Mouse (Mus musculus): ENCODE data around the gene Mbd5. TPM values are rescaled to one million over a fixed set of nuclear protein-coding genes. Genes with fewer than 3 reads are reported as not detected.

The Mbd5 gene
- polyA plus RNA-seq, 1 experiment from 2014 or later, result 22.8 TPM

- peaks cover 0 to 8% of the 10 kb centered on the region in 2 experiments; a peak in 2 of 4 replicates for H3K4me1 ChIP-seq (ENCODE audit: control insufficient read depth in 2 of 2, insufficient read depth in 2 of 2, low read length in 2 of 2)
- H3K27me3 ChIP-seq (ENCODE audit: control insufficient read depth, insufficient read depth, low read length), result no peaks in the 10 kb centered on the region
- ATAC-seq (ENCODE audit: insufficient number of reproducible peaks, insufficient read depth, low FRiP score, low read depth), result no peak
- H3K4me3 ChIP-seq (ENCODE audit: control insufficient read depth in 1 of 2, insufficient read depth in 1 of 2, low read depth in 1 of 2, low read length in 2 of 2), result peak overlapping the region; percentile 85 to 97
- WGBS, result 7% methylated on average over 5 of the region's 6 CpGs
- H3K4me2 ChIP-seq (ENCODE audit: low read length), result peak overlapping the region; percentile 86
- no peaks in the 10 kb centered on the region for H3K9me3 ChIP-seq (ENCODE audit: control insufficient read depth, low read length)
- peak overlapping the region; percentile 96 for H3K9ac ChIP-seq (ENCODE audit: low read length)
- peak overlapping the region; percentile 95 for H3K27ac ChIP-seq (replicated peaks in 1 of 2; ENCODE audit: control insufficient read depth in 1 of 2, insufficient read depth in 1 of 2, low read depth in 2 of 2, low read length in 2 of 2)
- no peaks in the 10 kb centered on the region for H3K36me3 ChIP-seq (ENCODE audit: control insufficient read depth, insufficient read depth, low read length)
Observed at GRCm38 (mm10) chr2:48950316-48950880, 1.1 kb downstream of the Mbd5 start.

- H3K27ac ChIP-seq (replicated peaks in 1 of 2; ENCODE audit: control insufficient read depth in 1 of 2, insufficient read depth in 1 of 2, low read depth in 2 of 2, low read length in 2 of 2), result no peak overlapping the region
- H3K27me3 ChIP-seq (ENCODE audit: control insufficient read depth, insufficient read depth, low read length), result no peaks in the 10 kb centered on the region
- H3K9ac ChIP-seq (ENCODE audit: low read length), result no peak overlapping the region
- H3K4me3 ChIP-seq (ENCODE audit: control insufficient read depth in 1 of 2, insufficient read depth in 1 of 2, low read depth in 1 of 2, low read length in 2 of 2), result no peak overlapping the region
- no peaks in the 10 kb centered on the region for H3K9me3 ChIP-seq (ENCODE audit: control insufficient read depth, low read length)
- H3K4me2 ChIP-seq (ENCODE audit: low read length), result no peak overlapping the region
- H3K4me1 ChIP-seq (ENCODE audit: control insufficient read depth in 2 of 2, insufficient read depth in 2 of 2, low read length in 2 of 2), result no peaks in the 10 kb centered on the region
- ATAC-seq (ENCODE audit: insufficient number of reproducible peaks, insufficient read depth, low FRiP score, low read depth), result no peak
- WGBS, result 73% methylated on average over 3 of the region's 3 CpGs
- H3K36me3 ChIP-seq (ENCODE audit: control insufficient read depth, insufficient read depth, low read length), result no peaks in the 10 kb centered on the region
Observed at GRCm38 (mm10) chr2:48956591-48956990, 7.3 kb downstream of the Mbd5 start.

- H3K9me3 ChIP-seq (ENCODE audit: control insufficient read depth, low read length), result no peaks in the 10 kb centered on the region
- no peaks in the 10 kb centered on the region for H3K27me3 ChIP-seq (ENCODE audit: control insufficient read depth, insufficient read depth, low read length)
- no peak overlapping the region for H3K27ac ChIP-seq (replicated peaks in 1 of 2; ENCODE audit: control insufficient read depth in 1 of 2, insufficient read depth in 1 of 2, low read depth in 2 of 2, low read length in 2 of 2)
- H3K4me2 ChIP-seq (ENCODE audit: low read length), result no peak overlapping the region
- H3K9ac ChIP-seq (ENCODE audit: low read length), result no peak overlapping the region
- no peak for ATAC-seq (ENCODE audit: insufficient number of reproducible peaks, insufficient read depth, low FRiP score, low read depth)
- no peaks in the 10 kb centered on the region for H3K4me1 ChIP-seq (ENCODE audit: control insufficient read depth in 2 of 2, insufficient read depth in 2 of 2, low read length in 2 of 2)
- 0 out of 2 replicates have a peak, but pooled peaks cover 7% of the 10 kb centered on the region for H3K36me3 ChIP-seq (ENCODE audit: control insufficient read depth, insufficient read depth, low read length)
- 42% methylated on average over 3 of the region's 3 CpGs for WGBS
- no peak overlapping the region for H3K4me3 ChIP-seq (ENCODE audit: control insufficient read depth in 1 of 2, insufficient read depth in 1 of 2, low read depth in 1 of 2, low read length in 2 of 2)
Observed at GRCm38 (mm10) chr2:48978920-48979319, 29.6 kb downstream of the Mbd5 start.

- WGBS, result 90% methylated on average over 3 of the region's 3 CpGs
- no peak overlapping the region for H3K4me3 ChIP-seq (ENCODE audit: control insufficient read depth in 1 of 2, insufficient read depth in 1 of 2, low read depth in 1 of 2, low read length in 2 of 2)
- H3K4me1 ChIP-seq (ENCODE audit: control insufficient read depth in 2 of 2, insufficient read depth in 2 of 2, low read length in 2 of 2), result no peaks in the 10 kb centered on the region
- H3K27me3 ChIP-seq (ENCODE audit: control insufficient read depth, insufficient read depth, low read length), result no peaks in the 10 kb centered on the region
- ATAC-seq (ENCODE audit: insufficient number of reproducible peaks, insufficient read depth, low FRiP score, low read depth), result no peak
- no peak overlapping the region for H3K4me2 ChIP-seq (ENCODE audit: low read length)
- no peaks in the 10 kb centered on the region for H3K9me3 ChIP-seq (ENCODE audit: control insufficient read depth, low read length)
- H3K27ac ChIP-seq (replicated peaks in 1 of 2; ENCODE audit: control insufficient read depth in 1 of 2, insufficient read depth in 1 of 2, low read depth in 2 of 2, low read length in 2 of 2), result no peak overlapping the region
- H3K36me3 ChIP-seq (ENCODE audit: control insufficient read depth, insufficient read depth, low read length), result 0 out of 2 replicates have a peak, but pooled peaks cover 4% of the 10 kb centered on the region
- H3K9ac ChIP-seq (ENCODE audit: low read length), result no peak overlapping the region
Observed at GRCm38 (mm10) chr2:48990322-48990721, 41.0 kb downstream of the Mbd5 start.

GRCm38 (mm10) chr2:49040481-49040880 is 91.2 kb downstream of the Mbd5 start:
- 94% methylated on average over 3 of the region's 3 CpGs for WGBS
- no peaks in the 10 kb centered on the region for H3K27me3 ChIP-seq (ENCODE audit: control insufficient read depth, insufficient read depth, low read length)
- H3K36me3 ChIP-seq (ENCODE audit: control insufficient read depth, insufficient read depth, low read length), result no peaks in the 10 kb centered on the region
- H3K27ac ChIP-seq (replicated peaks in 1 of 2; ENCODE audit: control insufficient read depth in 1 of 2, insufficient read depth in 1 of 2, low read depth in 2 of 2, low read length in 2 of 2), result no peak overlapping the region
- H3K9me3 ChIP-seq (ENCODE audit: control insufficient read depth, low read length), result peaks cover 11% of the 10 kb centered on the region; the same call in 1 of the 2 replicates
- no peak for ATAC-seq (ENCODE audit: insufficient number of reproducible peaks, insufficient read depth, low FRiP score, low read depth)
- H3K9ac ChIP-seq (ENCODE audit: low read length), result no peak overlapping the region
- H3K4me2 ChIP-seq (ENCODE audit: low read length), result no peak overlapping the region
- no peaks in the 10 kb centered on the region for H3K4me1 ChIP-seq (ENCODE audit: control insufficient read depth in 2 of 2, insufficient read depth in 2 of 2, low read length in 2 of 2)
- no peak overlapping the region for H3K4me3 ChIP-seq (ENCODE audit: control insufficient read depth in 1 of 2, insufficient read depth in 1 of 2, low read depth in 1 of 2, low read length in 2 of 2)

- Histone ChIP-seq H3K9me3 (ENCODE audit: control insufficient read depth, low read length) (no peaks in the 10 kb centered on the region), H3K4me3 (ENCODE audit: control insufficient read depth in 1 of 2, insufficient read depth in 1 of 2, low read depth in 1 of 2, low read length in 2 of 2) (no peak overlapping the region), H3K36me3 (ENCODE audit: control insufficient read depth, insufficient read depth, low read length) (no peaks in the 10 kb centered on the region), H3K9ac (ENCODE audit: low read length) (no peak overlapping the region), H3K4me1 (ENCODE audit: control insufficient read depth in 2 of 2, insufficient read depth in 2 of 2, low read length in 2 of 2) (no peaks in the 10 kb centered on the region), H3K4me2 (ENCODE audit: low read length) (no peak overlapping the region), H3K27ac (replicated peaks in 1 of 2; ENCODE audit: control insufficient read depth in 1 of 2, insufficient read depth in 1 of 2, low read depth in 2 of 2, low read length in 2 of 2) (no peak overlapping the region), H3K27me3 (ENCODE audit: control insufficient read depth, insufficient read depth, low read length) (no peaks in the 10 kb centered on the region)
- WGBS, result 86% methylated on average over 4 of the region's 4 CpGs
- no peak for ATAC-seq (ENCODE audit: insufficient number of reproducible peaks, insufficient read depth, low FRiP score, low read depth)
Observed at GRCm38 (mm10) chr2:49050030-49050429, 100.7 kb downstream of the Mbd5 start.

- no peaks in the 10 kb centered on the region for H3K9me3 ChIP-seq (ENCODE audit: control insufficient read depth, low read length)
- H3K4me1 ChIP-seq (ENCODE audit: control insufficient read depth in 2 of 2, insufficient read depth in 2 of 2, low read length in 2 of 2), result no peaks in the 10 kb centered on the region
- H3K27me3 ChIP-seq (ENCODE audit: control insufficient read depth, insufficient read depth, low read length), result no peaks in the 10 kb centered on the region
- H3K27ac ChIP-seq (replicated peaks in 1 of 2; ENCODE audit: control insufficient read depth in 1 of 2, insufficient read depth in 1 of 2, low read depth in 2 of 2, low read length in 2 of 2), result no peak overlapping the region
- no peaks in the 10 kb centered on the region for H3K36me3 ChIP-seq (ENCODE audit: control insufficient read depth, insufficient read depth, low read length)
- no peak overlapping the region for H3K9ac ChIP-seq (ENCODE audit: low read length)
- H3K4me3 ChIP-seq (ENCODE audit: control insufficient read depth in 1 of 2, insufficient read depth in 1 of 2, low read depth in 1 of 2, low read length in 2 of 2), result no peak overlapping the region
- H3K4me2 ChIP-seq (ENCODE audit: low read length), result no peak overlapping the region
- ATAC-seq (ENCODE audit: insufficient number of reproducible peaks, insufficient read depth, low FRiP score, low read depth), result no peak
Observed at GRCm38 (mm10) chr2:49067886-49068285, 118.6 kb downstream of the Mbd5 start.

GRCm38 (mm10) chr2:49084966-49085365 is 135.7 kb downstream of the Mbd5 start:
- Histone ChIP-seq H3K27me3 (ENCODE audit: control insufficient read depth, insufficient read depth, low read length) (no peaks in the 10 kb centered on the region), H3K4me3 (ENCODE audit: control insufficient read depth in 1 of 2, insufficient read depth in 1 of 2, low read depth in 1 of 2, low read length in 2 of 2) (no peak overlapping the region), H3K36me3 (ENCODE audit: control insufficient read depth, insufficient read depth, low read length) (no peaks in the 10 kb centered on the region), H3K4me2 (ENCODE audit: low read length) (no peak overlapping the region), H3K4me1 (ENCODE audit: control insufficient read depth in 2 of 2, insufficient read depth in 2 of 2, low read length in 2 of 2) (no peaks in the 10 kb centered on the region), H3K27ac (replicated peaks in 1 of 2; ENCODE audit: control insufficient read depth in 1 of 2, insufficient read depth in 1 of 2, low read depth in 2 of 2, low read length in 2 of 2) (no peak overlapping the region), H3K9me3 (ENCODE audit: control insufficient read depth, low read length) (no peaks in the 10 kb centered on the region), H3K9ac (ENCODE audit: low read length) (no peak overlapping the region)
- no peak for ATAC-seq (ENCODE audit: insufficient number of reproducible peaks, insufficient read depth, low FRiP score, low read depth)
- WGBS, result 24% methylated on average over 4 of the region's 4 CpGs
